Mouse (Mus musculus) naive thymus-derived CD4-positive, alpha-beta T cell, adult 2 months (primary cell): ENCODE results near the gene Adamtsl5.

ENCODE experiments used
- DNase-seq: peaks from one replicate; pipeline ENCODE4 v3.0.0-alpha.2; 2011; ENCODE audit warnings: low read depth

Gene Adamtsl5

DNA sequence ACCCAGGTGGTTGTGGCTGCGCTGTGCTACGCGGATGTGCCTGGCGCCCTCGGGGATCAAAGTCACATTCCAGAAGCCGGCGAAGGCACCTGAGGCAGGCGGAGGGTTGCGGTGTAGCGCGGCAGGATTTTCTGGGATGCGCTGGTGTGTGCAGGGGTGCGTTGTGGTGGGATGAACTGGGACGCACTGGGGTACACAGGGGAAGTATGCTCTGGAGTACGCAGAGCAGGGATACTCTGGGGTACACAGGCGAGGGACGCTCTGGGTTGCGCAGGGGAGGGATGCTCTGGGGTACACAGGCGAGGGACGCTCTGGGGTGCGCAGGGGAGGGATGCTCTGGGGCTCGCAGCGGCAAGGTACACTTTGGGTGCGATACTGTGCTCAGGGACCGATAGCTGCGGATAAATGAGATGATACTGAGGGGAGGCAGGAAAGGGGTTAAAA, 5.9 kb downstream of the Adamtsl5 start:
- no peak for DNase-seq

DNA sequence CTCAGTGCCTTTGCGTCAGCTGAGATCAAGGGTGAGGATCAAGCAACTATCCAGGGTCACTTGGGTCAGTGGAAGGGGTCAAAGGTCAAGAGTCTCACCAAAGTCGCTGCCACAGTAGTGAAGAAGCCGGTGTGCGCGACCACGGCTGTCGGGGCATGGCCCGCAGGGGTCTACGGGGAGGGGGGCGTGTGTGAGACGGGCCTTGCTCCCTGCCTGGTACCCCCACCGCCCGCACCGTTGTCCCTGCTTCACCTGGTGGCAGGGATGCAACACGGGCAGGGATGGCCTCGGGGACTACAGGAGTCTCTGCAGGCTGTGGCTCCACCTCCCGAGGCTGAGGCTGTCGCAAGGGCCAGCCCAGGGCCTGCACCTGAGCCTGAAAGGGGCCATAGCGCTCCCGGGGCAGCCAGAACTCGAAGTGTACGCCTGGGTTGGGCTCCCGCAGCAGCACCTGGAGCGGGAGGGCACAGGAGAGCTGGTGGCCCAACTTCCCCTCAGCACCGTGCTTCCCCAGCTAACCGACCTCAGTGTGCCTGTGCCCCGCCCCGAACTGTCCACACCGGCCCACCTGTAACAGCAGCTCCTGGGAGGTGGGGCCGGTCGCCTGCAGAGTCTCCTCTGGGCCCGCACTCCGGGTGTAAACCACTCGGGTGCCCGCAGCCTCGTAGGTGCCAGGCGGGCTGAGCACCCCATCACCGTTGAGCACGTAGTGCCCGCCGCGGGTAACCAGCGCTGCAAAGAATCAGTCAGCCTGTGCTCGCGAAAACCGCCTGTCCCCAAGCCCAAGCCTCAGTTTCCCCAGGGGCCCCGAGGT, 6.5 kb downstream of the Adamtsl5 start:
- peak; percentile 49 for DNase-seq

DNA sequence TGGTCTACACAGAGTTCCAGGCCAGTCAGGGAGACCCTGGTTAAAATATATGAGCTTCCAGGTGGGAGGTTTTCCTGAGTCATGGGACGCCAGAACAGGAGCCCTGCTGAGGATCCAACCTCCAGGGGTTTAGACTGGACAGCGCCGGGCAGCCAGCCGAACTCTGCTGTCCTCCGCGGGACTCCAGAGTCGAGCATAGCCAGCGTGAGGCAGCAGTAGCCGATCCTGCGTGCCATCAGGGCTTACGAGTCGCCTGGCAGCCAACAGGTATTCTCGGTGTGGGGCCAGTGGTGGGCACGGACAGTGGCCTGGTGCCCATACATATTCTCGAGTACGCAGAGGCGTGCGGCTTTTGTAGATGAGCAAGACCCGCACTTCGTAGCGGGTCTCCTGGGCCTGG, 7.2 kb downstream of the Adamtsl5 start:
- DNase-seq, result no peak

DNA sequence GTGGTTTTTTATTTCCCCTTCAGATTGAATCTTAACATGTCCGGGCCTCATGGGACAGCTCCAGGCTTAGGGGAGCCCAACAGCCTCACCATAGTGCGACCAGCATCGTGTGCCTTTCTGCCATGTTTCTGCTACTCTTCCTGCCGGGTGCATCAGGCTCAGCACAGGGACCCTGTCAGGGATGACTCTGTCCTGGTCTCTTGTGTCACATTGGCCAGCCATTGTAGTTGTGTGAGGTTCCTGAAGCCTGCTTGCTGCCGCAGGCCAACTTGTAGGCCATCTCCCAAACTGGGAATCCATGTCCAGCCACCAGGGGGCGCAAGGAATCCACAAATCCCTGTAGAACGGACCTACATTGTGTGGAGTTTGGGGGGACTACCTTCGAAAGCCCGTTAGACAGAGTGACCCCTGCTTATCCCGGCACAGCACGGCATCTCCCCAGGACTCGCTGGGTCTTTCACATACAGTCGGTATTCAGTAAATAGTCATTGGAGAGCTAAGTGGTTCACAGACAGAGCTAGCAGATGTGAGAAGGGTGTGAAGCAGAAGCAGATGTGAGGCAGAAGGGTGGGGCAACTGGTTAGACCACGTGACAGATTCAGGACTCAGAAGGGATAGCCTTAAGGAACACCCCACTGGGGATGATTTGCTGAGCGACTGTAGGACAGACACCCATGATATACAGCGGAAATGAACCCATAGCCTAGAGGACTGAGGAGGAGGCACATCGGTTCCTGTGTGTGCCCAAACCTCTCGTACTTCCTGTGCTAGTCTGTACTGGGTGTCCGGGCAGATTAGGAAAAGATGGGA, 8.1 kb downstream of the Adamtsl5 start:
- peak; percentile 89 for DNase-seq

DNA sequence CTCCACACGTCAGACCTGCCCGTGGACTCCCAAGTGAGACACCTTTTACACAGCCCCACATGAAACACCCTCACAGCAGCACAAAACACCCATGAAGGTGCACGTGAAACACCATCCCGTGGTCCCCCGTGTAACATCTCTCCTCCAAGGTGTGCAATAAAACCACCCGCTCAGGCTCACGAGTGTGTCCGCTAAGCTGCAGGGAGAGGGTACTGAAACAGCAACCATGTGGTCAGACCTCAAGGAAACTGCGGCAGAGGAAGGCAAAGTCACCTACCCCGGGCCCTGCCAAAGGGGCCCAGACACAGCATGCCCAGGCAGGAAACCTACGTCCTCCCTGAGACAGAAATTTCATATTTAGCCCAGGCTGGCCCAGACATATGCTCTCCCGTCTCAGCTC, 11.9 kb downstream of the Adamtsl5 start:
- no peak for DNase-seq

DNA sequence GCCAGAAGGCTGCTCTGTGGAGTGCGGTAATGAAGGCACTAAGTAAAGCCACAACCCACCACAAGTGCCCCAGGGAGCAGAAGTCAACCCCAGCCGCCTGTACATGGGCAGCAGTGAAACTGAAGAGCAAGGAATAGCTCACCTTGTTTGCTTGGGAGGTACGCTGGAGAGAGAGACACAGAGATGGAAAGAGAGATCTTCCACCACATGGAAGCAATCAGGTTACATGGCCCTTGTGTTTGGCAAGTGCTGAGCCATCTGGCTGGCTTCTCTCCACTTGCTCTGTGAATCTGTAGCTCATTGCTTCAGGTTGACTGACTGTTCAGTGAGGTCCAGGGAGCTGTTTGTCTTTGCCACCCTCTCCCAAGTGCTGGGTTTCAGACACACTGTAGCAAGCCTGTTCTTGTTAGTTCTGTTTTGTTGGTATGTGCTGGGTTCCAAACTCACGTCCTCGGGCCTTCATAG, 15.7 kb downstream of the Adamtsl5 start:
- DNase-seq, result no peak

DNA sequence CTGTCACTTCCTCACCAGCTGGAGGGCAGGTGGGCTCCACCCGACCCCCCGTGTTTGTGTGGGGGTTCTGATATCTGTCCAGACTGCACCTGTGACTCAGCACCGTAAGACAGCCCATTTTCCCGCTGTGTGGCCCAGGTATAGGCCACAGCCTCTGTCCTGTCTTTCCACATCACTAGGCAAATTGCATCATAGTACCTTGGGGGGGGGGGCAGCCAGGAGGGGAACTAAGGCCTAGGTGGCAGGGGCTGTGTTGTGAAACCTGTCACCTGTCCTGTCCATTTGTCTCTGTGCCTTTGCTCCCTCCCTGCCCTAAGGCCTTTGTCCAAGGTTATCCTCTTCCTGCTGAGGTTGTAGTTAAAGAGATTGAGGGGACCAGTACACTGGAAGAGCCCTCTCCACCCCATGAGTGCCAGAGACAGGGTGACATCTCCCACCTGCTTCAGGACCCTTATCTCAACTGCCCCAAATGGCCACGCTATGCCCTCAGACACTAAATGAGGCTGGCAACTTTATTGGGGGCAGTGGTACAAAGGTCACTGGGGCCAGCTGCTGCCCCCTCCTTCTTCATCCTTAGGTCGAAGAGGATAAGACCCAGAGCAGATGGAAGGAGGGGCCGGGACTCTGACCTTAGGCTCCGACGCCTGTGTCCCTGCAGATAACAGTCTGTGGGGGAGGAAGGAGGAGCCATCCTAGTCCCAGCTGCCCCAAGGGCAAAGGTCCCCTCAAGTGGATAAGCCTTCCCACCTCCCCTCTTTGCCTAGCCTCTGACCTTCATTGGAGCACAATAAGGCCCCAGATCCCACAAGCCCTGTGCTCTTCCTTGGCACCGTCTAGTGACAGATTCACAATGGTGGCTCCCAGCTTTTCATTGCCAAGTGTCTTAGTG, 16.3 kb downstream of the Adamtsl5 start:
- DNase-seq, result no peak

DNA sequence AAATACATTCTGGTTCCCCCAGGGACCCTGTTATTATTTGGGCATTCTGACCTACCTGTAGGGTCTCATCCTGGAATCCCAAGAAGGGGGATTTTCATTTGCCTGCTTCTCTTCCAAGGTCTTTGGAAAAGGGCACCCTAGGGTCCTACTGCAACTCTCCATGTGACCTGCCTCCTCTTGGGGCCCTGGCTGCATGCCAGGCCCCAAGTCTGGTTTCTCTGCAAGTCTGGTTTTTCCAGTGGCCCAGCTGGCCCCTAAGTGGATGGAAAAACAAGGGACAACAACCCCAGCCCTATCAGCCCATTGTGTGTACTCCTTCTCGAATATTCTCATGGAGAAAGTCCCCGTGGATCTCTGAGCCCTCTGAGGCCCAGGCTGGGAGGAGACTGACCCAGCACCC, 17.3 kb downstream of the Adamtsl5 start:
- no peak for DNase-seq

DNA sequence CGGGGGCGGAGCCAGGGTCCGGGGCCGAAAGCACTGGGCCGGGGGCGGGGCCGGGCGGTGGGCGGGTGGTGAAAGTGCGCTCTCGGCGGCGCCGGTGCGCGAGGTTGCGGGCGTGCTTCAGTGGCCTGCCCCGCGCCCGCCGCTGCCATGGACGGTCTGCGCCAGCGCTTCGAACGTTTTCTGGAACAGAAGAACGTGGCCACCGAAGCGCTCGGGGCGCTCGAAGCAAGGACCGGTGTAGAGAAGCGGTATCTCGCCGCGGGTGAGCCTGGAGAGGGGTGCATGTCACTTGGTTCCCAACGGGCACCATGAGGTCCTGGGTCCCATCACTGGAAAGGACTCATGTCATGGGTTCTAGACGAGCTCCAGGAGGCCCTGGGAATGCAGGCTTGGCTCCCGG, 18.1 kb downstream of the Adamtsl5 start:
- DNase-seq, result no peak

DNA sequence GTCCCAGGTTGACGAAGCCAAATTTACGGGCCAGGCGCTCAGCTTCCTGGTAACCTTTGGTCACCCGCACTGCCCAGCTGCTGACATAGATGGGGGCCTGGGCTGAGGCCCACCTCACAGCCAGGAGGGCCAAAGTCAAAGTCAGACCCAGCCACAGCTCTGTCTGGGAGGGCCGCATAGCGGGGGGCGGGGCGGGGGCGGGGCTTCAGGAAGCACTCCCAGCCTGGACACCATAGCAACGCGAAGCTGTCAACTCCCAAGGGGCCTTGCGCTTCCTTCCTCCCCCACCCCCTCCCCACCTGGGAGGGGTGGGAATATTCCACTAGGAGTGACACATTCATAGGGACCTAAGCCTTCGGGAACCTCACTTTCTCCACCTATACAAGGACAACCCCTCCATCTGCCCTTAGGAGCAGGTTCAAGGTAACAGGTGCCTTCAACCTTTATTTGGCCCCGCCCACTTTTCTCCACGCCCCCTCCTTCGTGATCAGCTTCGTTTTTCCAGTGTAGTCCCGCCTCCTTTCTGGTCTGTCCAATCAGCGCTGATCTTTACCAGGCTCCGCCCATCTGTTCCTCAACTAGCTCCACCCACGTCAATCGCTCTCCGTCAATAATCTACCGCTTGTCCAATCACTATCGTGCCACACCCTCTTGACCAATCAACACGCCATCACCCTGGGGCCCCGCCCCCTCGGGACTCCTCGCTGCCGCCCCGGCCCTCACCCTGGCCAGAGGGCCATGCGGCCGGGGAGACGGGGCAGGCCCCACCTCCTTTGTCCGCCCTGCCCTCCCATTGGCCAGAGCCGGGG, 18.7 kb downstream of the Adamtsl5 start, which contains the start of the genes Pcsk4 and Reep6:
Pcsk4 (minus strand) TSS at position 226 of the 809 bp plus-strand sequence.
Reep6 (plus strand) TSS at position 681 of the 809 bp plus-strand sequence.
- peak; percentile 89 for DNase-seq

DNA sequence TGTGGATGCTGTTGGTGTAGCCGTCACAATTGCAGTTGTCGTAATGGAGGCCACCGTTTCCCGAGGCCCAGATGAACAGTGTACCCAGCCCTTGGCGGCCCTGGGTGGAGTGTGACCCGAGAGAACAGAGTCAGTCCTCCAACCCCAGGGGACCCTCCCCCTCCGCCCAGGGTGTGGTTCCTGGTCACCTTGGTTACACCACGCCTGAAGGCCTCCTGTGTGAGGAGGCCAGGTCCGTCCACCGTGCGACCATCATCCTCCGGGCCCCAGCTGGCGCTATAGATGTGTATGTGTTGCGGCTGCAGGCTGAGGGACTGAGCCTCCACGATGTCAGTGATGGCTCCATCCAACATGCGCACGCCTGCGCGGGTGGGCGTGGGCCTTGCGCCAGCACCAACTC, 23.2 kb downstream of the Adamtsl5 start:
- DNase-seq, result no peak

DNA sequence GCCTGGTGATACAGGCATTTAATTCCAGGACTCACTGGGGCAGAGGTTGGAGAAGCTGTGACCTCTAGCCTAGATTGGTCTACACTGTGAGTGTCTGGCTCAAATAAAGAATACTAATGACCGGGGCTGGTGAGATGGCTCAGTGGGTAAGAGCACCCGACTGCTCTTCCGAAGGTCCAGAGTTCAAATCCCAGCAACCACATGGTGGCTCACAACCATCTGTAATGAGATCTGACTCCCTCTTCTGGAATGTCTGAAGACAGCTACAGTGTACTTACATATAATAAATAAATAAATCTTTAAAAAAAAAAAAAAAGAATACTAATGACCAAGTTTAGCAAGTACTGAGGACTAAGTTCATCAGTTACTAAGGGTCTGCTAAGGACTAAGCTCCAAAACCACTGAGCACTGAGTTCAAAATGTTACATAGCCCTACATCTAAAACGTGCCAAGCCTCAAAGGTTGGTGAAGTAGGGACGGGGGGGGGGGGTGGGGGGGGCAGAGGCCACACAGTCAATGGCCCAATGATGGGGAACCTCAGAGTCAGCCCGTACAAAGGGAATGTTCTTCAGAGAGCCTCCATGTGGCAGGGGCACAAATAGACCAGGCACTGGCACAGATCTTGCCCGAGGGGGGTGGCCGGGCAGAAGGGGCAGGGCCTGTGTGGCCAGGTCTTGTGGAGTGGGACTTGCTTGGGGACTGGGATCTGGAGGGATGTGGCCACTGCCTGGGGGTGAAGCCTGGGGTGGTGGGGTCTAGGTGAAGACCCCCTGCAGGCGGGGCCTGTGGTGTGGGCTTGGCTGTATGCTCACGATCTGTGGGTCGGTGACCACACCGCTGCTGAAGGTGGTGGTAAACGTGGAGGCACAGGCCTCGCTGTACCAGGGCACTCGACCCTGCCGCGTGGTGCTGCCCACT, 23.8 kb downstream of the Adamtsl5 start:
- DNase-seq, result no peak

DNA sequence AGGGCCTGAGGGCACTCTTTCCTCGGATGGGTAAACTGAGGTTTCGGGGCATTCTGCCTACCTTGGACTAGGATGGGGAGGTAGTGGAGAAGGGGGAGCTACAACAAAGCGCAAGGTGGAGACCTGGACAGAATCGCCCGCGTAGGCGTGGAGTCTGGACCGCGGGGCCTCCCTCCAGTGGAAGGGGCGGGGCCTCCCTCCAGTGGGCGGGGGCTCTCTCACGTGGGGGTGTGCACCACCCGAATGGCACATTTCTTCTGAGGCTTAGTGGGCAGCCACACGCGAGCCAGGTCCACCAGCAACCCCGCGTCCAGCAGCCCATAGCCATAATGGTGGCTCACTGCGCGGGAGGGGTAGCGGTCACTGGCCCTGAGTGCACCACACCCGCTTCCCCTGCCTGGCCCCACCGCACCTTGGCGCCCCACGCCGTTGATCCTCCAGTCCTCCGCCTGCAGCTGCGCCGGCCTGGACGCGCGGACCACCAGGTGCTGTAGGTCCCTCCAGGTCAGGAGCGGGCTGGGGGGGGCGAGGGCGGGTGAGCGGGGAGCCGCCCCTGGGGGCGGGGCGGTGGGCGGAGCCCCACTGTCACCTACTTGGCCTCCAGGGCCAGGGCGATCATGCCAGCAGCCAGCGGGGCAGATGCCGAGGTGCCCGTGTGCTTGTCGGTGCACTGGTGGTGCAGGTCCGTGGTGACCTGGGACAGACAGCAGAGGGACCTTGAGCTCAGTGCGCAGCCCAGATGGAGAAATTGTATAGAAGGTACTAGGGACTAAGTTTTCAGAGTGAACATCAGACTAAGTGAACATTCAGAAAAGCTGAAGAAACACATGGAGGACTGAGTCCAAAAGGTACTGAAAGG, 24.7 kb downstream of the Adamtsl5 start:
- DNase-seq, result peak; percentile 75

DNA sequence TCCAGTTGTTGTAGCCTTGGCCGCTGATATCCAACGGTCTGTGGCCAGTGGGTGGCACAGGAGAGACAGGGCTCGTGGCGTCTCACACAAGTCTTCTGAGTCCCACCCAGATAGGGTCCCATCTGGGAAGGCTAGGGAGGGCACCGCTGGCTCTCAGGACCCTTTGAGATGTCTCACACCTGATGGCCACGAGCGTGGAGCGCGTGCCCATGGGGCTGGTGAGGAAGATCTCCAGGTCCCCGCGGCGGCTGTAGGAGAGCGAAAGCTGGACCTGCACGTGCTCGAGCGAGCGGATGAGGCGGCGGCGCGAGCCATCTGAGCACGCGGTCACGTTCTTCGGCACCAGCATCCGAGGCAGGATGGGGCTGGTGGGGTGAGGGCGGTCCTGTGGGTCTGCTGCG, 25.4 kb downstream of the Adamtsl5 start:
- peak; percentile 62 for DNase-seq

DNA sequence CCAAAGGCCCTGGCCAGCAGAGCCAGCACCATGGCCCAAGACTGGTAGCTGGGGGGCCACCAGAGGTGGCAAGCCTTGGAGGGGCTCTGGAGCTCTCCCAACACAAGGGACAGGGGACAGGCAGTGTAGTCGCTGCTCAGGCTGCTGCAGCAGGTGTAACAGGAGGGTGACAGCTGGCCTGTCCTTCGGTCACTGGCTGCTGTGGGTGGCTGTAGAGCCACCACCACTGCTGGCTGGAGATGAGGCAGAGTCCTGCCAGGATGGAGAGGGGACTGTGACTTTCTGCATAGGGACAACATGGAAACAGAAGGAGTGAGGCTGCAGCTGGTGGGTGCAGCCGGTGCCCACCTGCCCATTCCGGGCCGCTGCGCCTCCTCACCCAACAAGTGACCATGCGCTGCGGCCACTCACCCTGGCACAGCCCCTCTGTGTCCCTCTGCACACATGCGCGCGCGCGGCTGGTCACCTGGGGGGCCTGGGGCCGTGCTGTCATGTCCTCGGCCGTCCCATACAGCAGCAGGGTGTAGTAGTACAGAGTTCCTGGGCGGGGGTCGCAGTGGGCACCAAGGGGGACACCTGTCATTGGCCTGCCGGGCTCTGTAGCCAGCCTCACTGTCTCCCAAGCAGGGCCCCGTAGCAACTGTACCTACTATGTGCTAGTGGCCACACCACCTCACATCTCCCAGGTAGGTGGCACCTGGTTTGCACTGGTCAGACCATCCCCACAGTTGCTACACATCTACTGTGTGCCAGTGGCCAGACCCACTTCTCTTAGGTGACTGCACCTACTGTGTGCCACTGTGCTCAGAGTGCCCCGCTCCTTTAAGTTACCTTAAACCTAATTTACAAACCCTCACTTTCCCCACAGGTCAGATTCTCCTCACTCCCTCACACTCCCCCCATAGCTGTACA, 26.3 kb downstream of the Adamtsl5 start:
- DNase-seq, result no peak

DNA sequence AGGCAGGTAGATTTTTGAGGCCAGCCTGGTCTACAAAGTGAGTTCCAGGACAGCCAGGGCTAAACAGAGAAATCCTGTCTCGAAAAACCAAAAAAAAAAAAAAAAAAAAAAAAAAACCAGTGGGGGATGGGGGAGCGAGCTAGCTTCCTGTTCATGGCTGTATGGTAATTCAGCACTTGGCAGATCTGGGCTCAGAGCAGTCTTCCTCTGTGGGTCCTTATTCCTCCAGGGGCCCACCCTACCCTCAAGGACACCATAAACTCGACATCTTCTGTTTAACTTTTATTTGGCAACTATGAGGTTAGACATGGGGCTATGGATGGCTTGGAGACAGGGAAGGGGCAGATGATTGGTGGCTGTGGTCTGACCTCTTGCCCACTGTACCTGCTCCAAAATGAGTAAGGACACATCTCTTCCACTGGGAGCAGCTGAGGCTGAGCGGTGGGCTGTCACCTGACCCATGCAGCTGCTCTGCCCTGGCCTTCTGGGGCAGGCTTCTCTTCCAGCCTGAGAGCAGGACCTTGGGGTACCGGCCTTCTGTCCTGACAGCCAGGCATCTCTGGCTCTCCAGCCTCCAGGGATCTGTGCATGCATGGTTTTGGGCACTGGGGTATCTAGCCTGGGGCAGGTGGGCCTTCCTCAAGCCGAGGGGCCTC, 27.1 kb downstream of the Adamtsl5 start:
- DNase-seq, result peak; percentile 71

DNA sequence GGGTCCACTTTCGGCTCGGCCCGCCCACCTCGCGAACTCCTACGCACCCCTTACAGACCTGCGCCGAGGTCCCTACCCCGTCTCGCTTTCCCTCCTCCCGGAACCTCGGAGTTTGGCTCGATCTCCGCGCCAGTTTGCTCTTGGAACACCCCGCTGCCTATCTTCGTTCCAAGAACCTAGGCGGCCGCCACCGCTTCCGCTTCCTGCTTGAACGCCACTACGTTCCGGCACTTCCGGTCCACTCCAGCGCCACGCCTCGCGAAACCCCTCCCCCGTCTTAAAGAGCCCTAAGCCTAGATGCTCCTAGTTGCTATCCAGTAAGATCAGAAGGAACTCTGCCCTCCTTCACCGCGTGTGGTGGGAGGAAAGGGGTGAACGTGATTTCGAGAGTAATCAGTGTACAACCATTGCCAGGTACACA, 27.9 kb downstream of the Adamtsl5 start, which contains the start of gene 2310011J03Rik:
2310011J03Rik (minus strand) TSS at position 198 of the 421 bp plus-strand sequence.
- peak; percentile 92 for DNase-seq
